Mouse (Mus musculus): Measurements from ENCODE around the gene Zbtb12. TPM values are rescaled to one million over a fixed set of nuclear protein-coding genes. Genes with fewer than 3 reads are reported as not detected.
"Not testable (repeated sequence)": the region's sequence is repeated elsewhere in the genome, so short reads cannot be mapped to it uniquely, and the experiment has no call there.

Gene Zbtb12
- total RNA-seq, 1 experiment: 9.4 TPM

DNA sequence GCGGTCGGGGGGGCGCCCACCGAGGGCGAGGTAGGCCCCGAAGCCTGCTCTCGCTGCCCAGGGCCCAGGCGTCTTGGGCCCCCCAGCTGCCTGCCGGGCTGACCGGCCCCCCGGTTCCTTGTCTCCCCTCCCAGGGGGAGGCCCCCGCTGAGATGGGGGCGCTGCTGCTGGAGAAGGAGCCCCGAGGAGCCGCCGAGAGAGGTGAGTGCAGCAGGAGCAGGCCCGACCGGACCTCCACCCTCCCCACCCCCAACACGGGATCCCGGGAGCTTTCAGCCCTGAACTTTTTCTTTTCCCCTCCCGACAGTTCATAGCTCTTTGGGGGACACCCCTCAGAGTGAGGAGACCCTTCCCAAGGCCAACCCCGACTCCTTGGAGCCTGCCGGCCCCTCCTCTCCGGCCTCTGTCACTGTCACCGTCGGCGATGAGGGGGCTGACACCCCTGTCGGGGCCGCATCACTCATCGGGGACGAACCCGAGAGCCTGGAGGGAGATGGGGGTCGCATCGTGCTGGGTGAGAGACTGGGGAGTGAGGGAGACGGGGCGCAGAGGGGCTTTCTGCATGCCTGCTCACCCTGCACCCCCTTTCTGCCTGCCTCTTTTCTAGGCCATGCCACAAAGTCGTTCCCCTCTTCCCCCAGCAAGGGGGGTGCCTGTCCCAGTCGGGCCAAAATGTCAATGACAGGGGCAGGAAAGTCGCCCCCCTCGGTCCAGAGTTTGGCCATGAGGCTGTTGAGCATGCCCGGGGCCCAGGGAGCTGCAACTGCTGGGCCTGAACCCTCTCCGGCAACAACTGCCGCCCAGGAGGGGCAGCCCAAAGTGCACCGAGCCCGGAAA lies 20.0 kb downstream of the Zbtb12 start:
- in situ Hi-C loops (cut with MboI; ENCODE audit: low sequenced_read_pairs in 2 of 2, unreplicated experiment in 2 of 2): no loop called here
- no peak for TF ChIP-seq HCFC1 (IDR thresholded peaks at IDR 0.05; ENCODE audit: borderline replicate concordance, insufficient read depth, low read length)
- TF ChIP-seq ZC3H11A (IDR thresholded peaks at IDR 0.05; ENCODE audit: borderline replicate concordance, low read depth, low read length): no peak
- no peak for TF ChIP-seq MAFK (IDR thresholded peaks at IDR 0.05; ENCODE audit: insufficient read depth, low read depth, low read length)
- no peak for TF ChIP-seq ZNF384 (IDR thresholded peaks at IDR 0.05; ENCODE audit: low read depth, low read length)
- TF ChIP-seq CHD2 (IDR thresholded peaks at IDR 0.05; ENCODE audit: low read depth, low read length): no peak
- Histone ChIP-seq H3K27ac (ENCODE audit: insufficient read depth, low read depth, low read length, poor library complexity, severe bottlenecking) (no peak overlapping the region), H3K36me3 (ENCODE audit: control insufficient read depth, insufficient read depth, low read length, poor library complexity, severe bottlenecking) (peaks cover 7% of the 10 kb centered on the region), H3K9ac (ENCODE audit: insufficient read depth, low read depth, low read length, poor library complexity, severe bottlenecking) (peak overlapping the region; percentile 70), H3K9me3 (ENCODE audit: control insufficient read depth, insufficient read depth, low read depth, low read length) (no peaks in the 10 kb centered on the region), H3K4me3 (ENCODE audit: insufficient read depth in 1 of 2, low read depth in 1 of 2, low read length in 2 of 2, poor library complexity in 1 of 2, severe bottlenecking in 1 of 2) (peak overlapping the region; percentile 75 to 97), H3K4me1 (ENCODE audit: control insufficient read depth in 2 of 2, insufficient read depth in 2 of 2, low read length in 2 of 2, poor library complexity in 1 of 2) (peaks cover 11 to 17% of the 10 kb centered on the region in 2 experiments; a peak in 3 of 4 replicates)
- no peak for DNase-seq (ENCODE audit: low read depth, low spot score)

- in situ Hi-C loops (cut with MboI; ENCODE audit: low sequenced_read_pairs in 2 of 2, unreplicated experiment in 2 of 2): no loop called here
- peak overlapping the region; percentile 70; the same call in 1 of the 2 replicates for H3K9ac ChIP-seq (ENCODE audit: insufficient read depth, low read depth, low read length, poor library complexity, severe bottlenecking)
- DNase-seq (ENCODE audit: low read depth, low spot score): no peak
- H3K4me1 ChIP-seq (ENCODE audit: control insufficient read depth in 2 of 2, insufficient read depth in 2 of 2, low read length in 2 of 2, poor library complexity in 1 of 2): peaks cover 11 to 23% of the 10 kb centered on the region in 2 experiments; a peak in 3 of 4 replicates
- peak overlapping the region; percentile 75 to 97 for H3K4me3 ChIP-seq (ENCODE audit: insufficient read depth in 1 of 2, low read depth in 1 of 2, low read length in 2 of 2, poor library complexity in 1 of 2, severe bottlenecking in 1 of 2)
- peaks cover 7% of the 10 kb centered on the region for H3K36me3 ChIP-seq (ENCODE audit: control insufficient read depth, insufficient read depth, low read length, poor library complexity, severe bottlenecking)
- TF ChIP-seq ZNF384 (IDR thresholded peaks at IDR 0.05; ENCODE audit: low read depth, low read length): peak; percentile 82
- TF ChIP-seq CHD2 (IDR thresholded peaks at IDR 0.05; ENCODE audit: low read depth, low read length): no peak
- no peak for TF ChIP-seq HCFC1 (IDR thresholded peaks at IDR 0.05; ENCODE audit: borderline replicate concordance, insufficient read depth, low read length)
- TF ChIP-seq MAFK (IDR thresholded peaks at IDR 0.05; ENCODE audit: insufficient read depth, low read depth, low read length): no peak
- H3K27ac ChIP-seq (ENCODE audit: insufficient read depth, low read depth, low read length, poor library complexity, severe bottlenecking): no peak overlapping the region
- H3K9me3 ChIP-seq (ENCODE audit: control insufficient read depth, insufficient read depth, low read depth, low read length): no peaks in the 10 kb centered on the region
Observed at GRCm38 (mm10) chr17:34899890-34900243, 20.6 kb downstream of the Zbtb12 start.

DNA sequence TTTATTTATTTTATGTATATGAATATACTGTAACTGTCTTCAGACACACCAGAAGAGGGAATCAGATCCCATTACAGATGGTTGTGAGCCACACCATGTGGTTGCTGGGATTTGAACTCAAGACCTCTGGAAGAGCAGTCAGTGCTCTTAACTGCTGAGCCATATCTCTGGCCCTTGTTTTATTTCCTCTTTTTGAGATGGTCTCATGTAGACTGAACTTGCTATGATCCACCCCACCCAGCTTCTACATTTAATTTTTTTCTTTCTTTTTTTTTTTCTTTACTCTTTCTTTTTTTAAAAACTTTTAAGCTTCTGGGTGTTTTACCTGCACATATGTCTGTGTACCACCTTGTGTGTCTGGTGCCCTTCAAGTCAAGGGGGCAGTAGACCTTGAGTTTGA lies 21.5 kb downstream of the Zbtb12 start:
- Histone ChIP-seq H3K36me3 (ENCODE audit: control insufficient read depth, insufficient read depth, low read length, poor library complexity, severe bottlenecking) (peaks cover 14% of the 10 kb centered on the region), H3K4me1 (ENCODE audit: control insufficient read depth in 2 of 2, insufficient read depth in 2 of 2, low read length in 2 of 2, poor library complexity in 1 of 2) (peaks cover 11 to 25% of the 10 kb centered on the region in 2 experiments; a peak in 3 of 4 replicates)
- H3K9me3 ChIP-seq (ENCODE audit: control insufficient read depth, insufficient read depth, low read depth, low read length); DNase-seq (ENCODE audit: low read depth, low spot score); H3K27ac ChIP-seq (ENCODE audit: insufficient read depth, low read depth, low read length, poor library complexity, severe bottlenecking); H3K9ac ChIP-seq (ENCODE audit: insufficient read depth, low read depth, low read length, poor library complexity, severe bottlenecking); in situ Hi-C loops (cut with MboI; ENCODE audit: low sequenced_read_pairs in 2 of 2, unreplicated experiment in 2 of 2); H3K4me3 ChIP-seq (ENCODE audit: insufficient read depth in 1 of 2, low read depth in 1 of 2, low read length in 2 of 2, poor library complexity in 1 of 2, severe bottlenecking in 1 of 2): not testable (repeated sequence)

DNA sequence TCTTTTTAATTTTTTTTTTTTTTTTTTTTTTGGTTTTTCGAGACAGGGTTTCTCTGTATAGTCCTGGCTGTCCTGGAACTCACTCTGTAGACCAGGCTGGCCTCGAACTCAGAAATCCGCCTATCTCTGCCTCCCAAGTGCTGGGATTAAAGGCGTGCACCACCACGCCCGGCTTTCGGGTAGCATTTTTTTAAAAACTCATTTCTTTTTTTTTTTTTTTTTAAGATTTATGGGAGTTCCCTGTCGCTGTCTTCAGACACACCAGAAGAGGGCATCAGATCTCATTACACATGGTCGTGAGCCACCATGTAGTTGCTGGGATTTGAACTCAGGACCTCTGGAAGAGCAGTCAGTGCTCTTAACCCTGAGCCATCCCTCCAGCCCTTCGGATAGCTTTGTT lies 22.7 kb downstream of the Zbtb12 start:
- H3K27ac ChIP-seq (ENCODE audit: insufficient read depth, low read depth, low read length, poor library complexity, severe bottlenecking); H3K4me3 ChIP-seq (ENCODE audit: insufficient read depth in 1 of 2, low read depth in 1 of 2, low read length in 2 of 2, poor library complexity in 1 of 2, severe bottlenecking in 1 of 2); H3K9me3 ChIP-seq (ENCODE audit: control insufficient read depth, insufficient read depth, low read depth, low read length); H3K9ac ChIP-seq (ENCODE audit: insufficient read depth, low read depth, low read length, poor library complexity, severe bottlenecking); DNase-seq (ENCODE audit: low read depth, low spot score); in situ Hi-C loops (cut with MboI; ENCODE audit: low sequenced_read_pairs in 2 of 2, unreplicated experiment in 2 of 2): not testable (repeated sequence)
- H3K36me3 ChIP-seq (ENCODE audit: control insufficient read depth, insufficient read depth, low read length, poor library complexity, severe bottlenecking): peaks cover 21% of the 10 kb centered on the region
- 0 out of 2 replicates have a peak, but pooled peaks have one; percentile 59 for TF ChIP-seq ZNF384 (IDR thresholded peaks at IDR 0.05; ENCODE audit: low read depth, low read length)
- peaks cover 11 to 27% of the 10 kb centered on the region in 2 experiments; a peak in 3 of 4 replicates for H3K4me1 ChIP-seq (ENCODE audit: control insufficient read depth in 2 of 2, insufficient read depth in 2 of 2, low read length in 2 of 2, poor library complexity in 1 of 2)

DNA sequence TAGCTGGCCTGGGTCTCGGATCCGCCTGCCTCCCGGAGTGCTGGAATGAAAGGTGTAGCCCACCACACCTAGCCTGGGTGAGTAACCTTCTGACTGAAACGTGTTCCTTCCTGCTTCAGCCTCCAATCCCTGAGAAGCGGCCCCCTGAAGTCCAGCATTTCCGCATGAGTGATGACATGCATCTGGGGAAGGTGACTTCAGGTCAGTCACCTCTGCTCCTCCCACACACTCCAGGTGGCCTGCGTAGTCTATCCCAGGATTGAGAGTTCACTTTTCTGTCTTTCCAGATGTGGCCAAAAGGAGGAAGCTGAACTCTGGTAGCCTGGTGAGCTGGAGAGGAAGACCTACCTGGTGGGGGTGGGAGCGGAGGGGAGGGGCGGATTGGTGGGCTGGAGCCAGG lies 23.6 kb downstream of the Zbtb12 start:
- Histone ChIP-seq H3K27ac (ENCODE audit: insufficient read depth, low read depth, low read length, poor library complexity, severe bottlenecking) (peak overlapping the region; percentile 34; the same call in 1 of the 2 replicates), H3K9me3 (ENCODE audit: control insufficient read depth, insufficient read depth, low read depth, low read length) (no peaks in the 10 kb centered on the region), H3K4me3 (ENCODE audit: insufficient read depth in 1 of 2, low read depth in 1 of 2, low read length in 2 of 2, poor library complexity in 1 of 2, severe bottlenecking in 1 of 2) (peak overlapping the region in 1 of 2 experiments; percentile 10; a peak in 1 of 4 replicates), H3K4me1 (ENCODE audit: control insufficient read depth in 2 of 2, insufficient read depth in 2 of 2, low read length in 2 of 2, poor library complexity in 1 of 2) (peaks cover 4 to 32% of the 10 kb centered on the region in 2 experiments; a peak in 3 of 4 replicates), H3K9ac (ENCODE audit: insufficient read depth, low read depth, low read length, poor library complexity, severe bottlenecking) (no peak overlapping the region; the same call in 1 of the 2 replicates), H3K36me3 (ENCODE audit: control insufficient read depth, insufficient read depth, low read length, poor library complexity, severe bottlenecking) (peaks cover 31% of the 10 kb centered on the region)
- TF ChIP-seq MAFK (IDR thresholded peaks at IDR 0.05; ENCODE audit: insufficient read depth, low read depth, low read length) (no peak), HCFC1 (IDR thresholded peaks at IDR 0.05; ENCODE audit: borderline replicate concordance, insufficient read depth, low read length) (no peak), ZC3H11A (IDR thresholded peaks at IDR 0.05; ENCODE audit: borderline replicate concordance, low read depth, low read length) (no peak)
- in situ Hi-C loops (cut with MboI; ENCODE audit: low sequenced_read_pairs in 2 of 2, unreplicated experiment in 2 of 2): no loop called here
- DNase-seq (ENCODE audit: low read depth, low spot score): no peak

Data from ES-E14 (cell line).